Mouse (Mus musculus): ENCODE data around the gene Efna1.

Efna1 gene

DNA sequence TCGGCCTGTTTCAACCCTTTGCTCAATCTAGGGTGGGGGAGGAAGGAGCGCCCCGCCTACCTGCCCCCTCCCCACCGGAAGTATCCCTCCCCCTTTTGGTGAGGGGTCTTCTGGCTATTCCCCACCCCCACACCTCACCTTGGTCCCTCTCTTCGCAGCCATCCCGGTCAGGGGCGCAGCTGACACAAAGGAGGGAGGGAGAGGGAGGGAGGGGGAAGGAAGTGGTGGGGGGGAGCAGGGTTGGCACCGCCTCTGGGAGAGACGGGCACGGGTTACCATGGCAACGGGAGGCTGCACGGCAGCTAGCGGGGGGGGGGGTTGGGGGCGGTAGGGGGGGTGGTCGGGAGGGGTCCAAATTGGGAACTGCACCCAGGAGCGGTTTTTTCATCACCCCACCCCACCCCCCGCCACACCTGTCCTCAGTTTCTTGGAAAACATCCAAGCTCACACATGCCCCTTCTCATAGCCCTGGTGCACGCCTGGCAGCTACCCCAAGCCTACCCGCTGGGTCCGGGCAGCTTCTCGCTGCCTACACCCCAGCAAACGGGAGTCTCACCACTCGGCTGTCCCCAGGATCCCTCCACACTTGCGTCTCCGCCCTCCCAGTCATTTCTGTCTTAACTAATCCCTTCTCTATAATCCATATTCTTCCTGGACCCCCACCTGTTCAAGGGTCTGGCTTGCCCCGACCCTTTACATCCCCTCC, 35.8 kb downstream of the Efna1 start:
- in situ Hi-C loops (cut with MboI, MseI) = loop anchor here (5.0 kb wide), 1 partner anchor 37 kb away; the partner anchor contains the start of gene Efna1

DNA sequence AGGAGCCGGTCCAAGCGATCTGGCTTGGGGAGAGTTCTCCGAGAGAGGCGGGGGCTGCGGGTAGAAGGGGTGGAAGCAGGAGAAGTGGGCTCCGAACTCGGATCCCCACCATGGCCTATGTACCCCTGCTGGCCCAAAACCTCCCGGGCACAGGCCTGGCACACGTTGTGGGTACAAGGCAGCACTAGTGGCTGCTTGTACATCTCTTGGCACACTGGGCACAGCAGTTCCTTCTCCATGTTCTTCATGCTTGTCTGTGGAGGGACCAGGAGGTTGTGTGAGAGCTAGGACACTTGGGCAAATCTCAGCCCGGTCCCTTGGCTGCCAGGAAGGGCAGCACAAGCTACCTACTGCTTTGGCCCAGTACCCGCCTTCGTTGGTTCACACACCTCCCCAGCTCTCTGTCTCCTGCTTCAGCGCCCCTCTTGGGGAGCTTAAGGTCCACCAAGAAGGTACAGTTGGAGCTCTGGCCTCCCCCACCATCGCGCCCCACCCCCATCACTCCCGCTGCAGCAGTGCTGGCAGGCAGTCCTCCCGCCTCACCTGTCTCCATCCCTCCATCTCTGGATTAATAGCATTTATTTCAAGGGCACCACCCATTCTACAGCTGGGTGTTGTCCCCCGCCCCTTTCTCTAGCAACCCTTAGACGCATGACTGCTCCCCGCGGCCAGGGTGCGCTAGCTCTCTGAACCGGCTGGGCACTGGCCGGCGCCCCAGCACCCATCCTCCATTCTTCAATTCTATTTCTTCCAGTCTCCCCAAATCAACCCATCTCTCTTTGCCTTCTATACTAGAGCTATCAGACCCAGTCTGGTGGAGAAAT, 36.6 kb downstream of the Efna1 start:
- in situ Hi-C loops (cut with MboI, MseI) = no loop called here

GRCm38 (mm10) chr3:89243609-89244008, 37.3 kb downstream of the Efna1 start:
- in situ Hi-C loops (cut with MboI, MseI) = no loop called here

DNA sequence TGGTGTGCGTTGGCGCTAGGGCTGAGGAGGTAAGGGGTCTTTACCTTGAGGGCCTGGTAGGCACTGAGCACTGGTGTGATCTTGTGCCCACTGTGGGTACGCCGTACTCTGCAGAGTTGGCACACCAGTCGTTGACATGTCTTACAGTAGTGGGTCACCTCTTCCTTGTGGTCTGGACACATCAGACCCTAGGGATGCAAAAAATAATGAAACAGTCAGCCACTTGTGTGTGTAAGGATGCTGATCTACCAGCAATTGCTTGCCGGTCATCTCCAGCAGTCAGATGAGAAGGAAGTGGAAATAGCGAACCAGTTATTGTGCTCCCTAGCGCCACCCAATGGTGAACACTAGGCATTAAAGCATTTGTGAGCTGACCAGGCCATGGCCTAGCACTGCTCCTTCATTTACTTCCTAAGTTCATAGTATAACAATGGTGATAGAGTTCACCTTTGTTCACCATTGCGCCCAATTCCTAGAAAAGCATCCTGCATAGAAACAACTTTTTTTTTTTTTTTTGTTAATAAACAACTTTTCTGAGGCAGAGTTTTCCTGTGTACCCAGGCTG, 38.5 kb downstream of the Efna1 start:
- in situ Hi-C loops (cut with MboI, MseI) = no loop called here

DNA sequence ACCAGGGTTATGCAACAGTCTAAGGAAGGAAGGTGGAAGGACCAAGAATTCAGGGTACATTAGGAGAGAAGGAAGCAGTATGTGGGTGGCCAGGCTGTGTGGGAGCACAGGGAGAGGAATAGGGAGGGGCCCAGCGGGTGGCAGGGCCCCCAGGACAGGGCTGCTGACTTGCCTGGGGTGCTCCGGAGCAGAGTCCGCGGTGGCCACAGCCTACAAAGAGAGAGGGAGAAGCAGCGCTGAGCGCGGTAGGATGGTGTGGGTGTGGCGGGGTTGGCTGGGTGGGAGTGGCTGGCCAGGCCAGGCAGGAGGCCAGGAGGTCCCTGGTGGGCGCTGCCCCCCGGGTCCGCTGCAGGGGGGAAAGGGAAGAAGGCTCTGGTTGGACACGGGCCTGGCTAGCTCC, 42.4 kb downstream of the Efna1 start:
- in situ Hi-C loops (cut with MboI, MseI) = no loop called here

GRCm38 (mm10) chr3:89237682-89238081, 43.3 kb downstream of the Efna1 start:
- in situ Hi-C loops (cut with MboI, MseI) = no loop called here

DNA sequence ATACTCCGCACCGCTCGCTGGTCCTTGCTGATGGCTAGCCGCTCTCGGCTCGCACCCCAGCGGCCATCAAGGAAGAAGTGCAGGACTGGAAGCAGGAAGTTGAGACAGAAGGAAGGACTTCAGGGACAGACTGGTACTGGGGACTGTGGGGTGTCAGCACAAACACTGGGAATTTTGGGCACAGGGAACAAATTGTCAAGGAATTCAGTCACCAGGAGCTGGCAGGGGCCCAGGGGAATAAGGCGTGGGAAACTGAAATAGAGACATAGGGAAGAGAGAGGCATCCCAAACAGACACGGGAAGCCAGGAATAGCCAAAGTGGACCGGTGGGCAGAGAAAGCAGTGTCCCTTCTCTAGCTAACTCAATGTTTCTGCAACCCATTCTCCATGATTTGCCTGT, 44.4 kb downstream of the Efna1 start:
- in situ Hi-C loops (cut with MboI, MseI) = no loop called here

- in situ Hi-C loops (cut with MboI, MseI) = no loop called here
Observed at GRCm38 (mm10) chr3:89233562-89234110, 47.3 kb downstream of the Efna1 start.

- in situ Hi-C loops (cut with MboI, MseI) = no loop called here
Observed at GRCm38 (mm10) chr3:89232614-89233013, 48.3 kb downstream of the Efna1 start.

DNA sequence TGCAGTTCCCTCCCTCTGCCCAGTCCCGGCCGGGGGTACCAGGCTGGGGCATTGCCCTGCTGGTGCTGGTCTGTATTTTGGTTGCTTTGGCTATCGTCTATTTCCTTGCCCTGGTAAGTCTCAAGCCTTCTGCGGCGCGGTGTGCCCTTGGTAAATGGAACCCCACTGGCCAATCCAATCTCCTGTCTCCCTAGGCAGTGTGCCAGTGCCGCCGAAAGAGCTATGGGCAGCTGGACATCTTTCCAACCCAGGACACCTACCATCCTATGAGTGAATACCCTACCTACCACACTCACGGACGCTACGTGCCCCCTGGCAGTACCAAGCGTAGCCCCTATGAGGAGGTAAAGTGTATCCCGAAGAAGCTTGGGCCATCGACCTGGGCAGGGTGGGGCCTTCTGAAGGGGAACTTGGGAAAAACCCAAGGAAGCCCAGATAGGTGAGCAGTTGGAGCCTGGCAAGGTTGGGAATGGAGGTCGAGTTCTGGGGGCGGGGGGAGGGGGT, 49.1 kb downstream of the Efna1 start:
- in situ Hi-C loops (cut with MboI, MseI) = no loop called here

- in situ Hi-C loops (cut with MboI, MseI) = no loop called here
Observed at GRCm38 (mm10) chr3:89231345-89231744, 49.6 kb downstream of the Efna1 start.

DNA sequence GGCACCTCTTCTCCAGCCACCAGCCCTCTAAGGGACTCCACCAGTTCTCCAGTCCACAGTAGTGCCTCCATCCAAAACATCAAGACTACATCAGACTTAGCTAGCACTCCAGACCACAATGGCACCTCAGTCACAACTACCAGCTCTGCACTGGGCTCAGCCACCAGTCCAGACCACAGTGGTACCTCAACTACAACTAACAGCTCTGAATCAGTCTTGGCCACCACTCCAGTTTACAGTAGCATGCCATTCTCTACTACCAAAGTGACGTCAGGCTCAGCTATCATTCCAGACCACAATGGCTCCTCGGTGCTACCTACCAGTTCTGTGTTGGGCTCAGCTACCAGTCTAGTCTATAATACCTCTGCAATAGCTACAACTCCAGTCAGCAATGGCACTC, 50.4 kb downstream of the Efna1 start:
- in situ Hi-C loops (cut with MboI, MseI) = no loop called here

- in situ Hi-C loops (cut with MboI, MseI) = no loop called here
Observed at GRCm38 (mm10) chr3:89229276-89229675, 51.7 kb downstream of the Efna1 start.

DNA sequence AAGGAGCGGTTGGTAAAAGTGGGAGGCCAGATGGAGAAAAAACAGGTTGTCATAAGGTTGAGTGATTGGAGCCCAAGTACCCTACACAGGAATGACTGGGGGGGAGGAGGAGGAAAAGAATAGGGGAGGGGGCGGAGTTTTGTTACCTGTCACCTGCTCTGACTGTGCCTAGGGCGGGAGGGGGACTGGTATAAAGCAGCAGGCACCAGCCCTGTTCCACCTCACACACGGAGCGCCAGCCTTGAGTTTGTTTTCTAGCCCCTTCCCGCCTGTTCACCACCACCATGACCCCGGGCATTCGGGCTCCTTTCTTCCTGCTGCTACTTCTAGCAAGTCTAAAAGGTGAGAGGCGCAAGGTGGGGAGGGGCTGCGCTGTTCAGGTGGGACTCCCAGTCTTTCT, 52.1 kb downstream of the Efna1 start, which contains the start of gene Muc1:
Gene Muc1 (plus strand): TSS at position 222 of the 400 bp plus-strand sequence.
- in situ Hi-C loops (cut with MboI, MseI) = no loop called here

GRCm38 (mm10) chr3:89228180-89228549, 52.8 kb downstream of the Efna1 start:
- in situ Hi-C loops (cut with MboI, MseI) = no loop called here

DNA sequence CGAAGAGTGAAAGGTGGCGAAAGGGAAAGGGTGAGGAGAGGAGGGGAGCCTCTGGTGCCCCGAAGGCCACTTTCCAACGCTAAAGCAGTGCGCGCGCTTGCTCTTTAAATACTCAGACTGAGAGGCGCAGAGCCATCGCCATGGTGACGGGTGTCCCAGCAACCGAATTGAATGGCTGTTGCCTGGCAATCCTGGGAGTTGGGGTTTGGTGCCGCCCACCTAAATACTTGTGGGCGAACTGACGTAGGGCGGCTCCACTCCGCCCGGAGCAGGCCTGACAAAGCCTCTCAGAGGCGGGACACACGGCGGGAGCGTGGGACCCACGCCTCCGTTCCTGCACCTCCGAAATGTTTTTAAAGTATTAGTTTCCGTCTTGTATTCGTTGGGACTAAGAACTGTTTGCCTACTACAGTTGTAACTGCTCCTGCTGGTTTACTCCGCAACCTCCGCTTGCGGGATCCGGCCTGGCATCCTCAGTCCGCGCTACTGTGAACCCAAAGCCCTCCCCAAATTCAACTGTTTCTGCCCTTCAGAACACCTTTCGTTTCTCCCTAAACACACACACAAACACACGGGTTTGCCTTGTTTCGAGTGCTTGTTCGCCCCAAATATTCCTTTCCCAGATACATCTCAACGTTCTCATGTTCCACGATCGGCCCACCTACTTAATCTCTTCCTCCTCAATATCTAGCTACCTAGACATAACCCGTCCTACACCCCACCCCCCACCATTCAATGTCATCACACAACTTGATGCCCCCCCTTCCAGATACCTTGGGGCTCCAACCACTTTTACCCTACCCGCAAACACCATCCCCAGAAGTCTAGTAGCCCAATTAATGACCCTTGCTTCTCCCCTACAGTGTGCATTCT, 53.4 kb downstream of the Efna1 start:
- in situ Hi-C loops (cut with MboI, MseI) = no loop called here

DNA sequence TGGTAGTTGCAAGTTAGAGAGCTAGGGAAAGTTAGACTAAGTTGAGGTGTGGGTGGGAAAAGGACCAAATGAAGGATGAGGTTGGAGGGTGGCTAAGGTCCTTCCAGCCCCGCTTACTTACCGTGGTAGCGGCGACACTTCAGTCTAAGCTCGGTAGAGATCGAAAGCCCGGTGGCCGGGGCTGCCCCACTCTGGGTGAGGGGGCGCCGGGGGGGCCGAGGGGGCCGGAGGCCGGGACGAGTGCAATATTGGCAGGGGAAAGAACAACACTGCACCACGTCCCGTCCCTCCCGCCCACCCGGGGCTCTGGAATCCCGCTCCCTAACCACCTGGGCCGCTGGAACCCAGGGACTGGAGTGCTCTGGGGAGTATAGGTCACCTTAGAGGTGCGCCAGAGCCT, 54.0 kb downstream of the Efna1 start, which contains the start of gene Mtx1:
Gene Mtx1 (minus strand): TSS at position 189 of the 400 bp plus-strand sequence.
- in situ Hi-C loops (cut with MboI, MseI) = no loop called here

- in situ Hi-C loops (cut with MboI, MseI) = no loop called here
Observed at GRCm38 (mm10) chr3:89226361-89226760, 54.6 kb downstream of the Efna1 start.

GRCm38 (mm10) chr3:89225918-89226317, 55.0 kb downstream of the Efna1 start:
- in situ Hi-C loops (cut with MboI, MseI) = no loop called here

GRCm38 (mm10) chr3:89225321-89225815, 55.6 kb downstream of the Efna1 start:
- in situ Hi-C loops (cut with MboI, MseI) = no loop called here

- in situ Hi-C loops (cut with MboI, MseI) = no loop called here
Observed at GRCm38 (mm10) chr3:89224796-89225195, 56.1 kb downstream of the Efna1 start.
